Mouse (Mus musculus) kidney, adult 8-10 months (tissue): Measurements from ENCODE around the gene Klrb1a.
A peak's percentile ranks its signal among the peaks of the same experiment; 100 is the strongest.

Experiments
- DNase-seq, 2 experiments: peaks; one replicate each; pipeline ENCODE4 v3.0.0; 2022

The Klrb1a gene

GRCm38 (mm10) chr6:128599555-128599954 is 23.8 kb downstream of the Klrb1a start:
- DNase-seq, result peak in 1 of 2 experiments; percentile 19

GRCm38 (mm10) chr6:128598256-128599047 is 24.9 kb downstream of the Klrb1a start:
- DNase-seq, result no peak

GRCm38 (mm10) chr6:128597121-128597522 is 26.2 kb downstream of the Klrb1a start:
- DNase-seq, result peak; percentile 42 to 48

GRCm38 (mm10) chr6:128594651-128595050 is 28.7 kb downstream of the Klrb1a start:
- no peak for DNase-seq

GRCm38 (mm10) chr6:128589426-128589825 is 33.9 kb downstream of the Klrb1a start:
- no peak for DNase-seq

- no peak for DNase-seq
These were observed 35.7 kb downstream of the Klrb1a start for GRCm38 (mm10) chr6:128587619-128588018.

GRCm38 (mm10) chr6:128585642-128586245 is 37.6 kb downstream of the Klrb1a start:
- no peak for DNase-seq

GRCm38 (mm10) chr6:128584070-128584660 is 39.2 kb downstream of the Klrb1a start:
- DNase-seq, result peak in 1 of 2 experiments; percentile 10

- DNase-seq, result peak in 1 of 2 experiments; percentile 17
These were observed 41.8 kb downstream of the Klrb1a start, which contains the start of gene A2ml1 for GRCm38 (mm10) chr6:128581508-128581907. Gene A2ml1, minus strand, starts transcription at chr6:128581608.

- DNase-seq, result no peak
These were observed 46.0 kb downstream of the Klrb1a start for GRCm38 (mm10) chr6:128577301-128577700.

- no peak for DNase-seq
These were observed 56.7 kb downstream of the Klrb1a start for GRCm38 (mm10) chr6:128566589-128566988.
